Mouse (Mus musculus) limb, embryonic 10.5 days (tissue): Measurements from ENCODE around the gene Ccdc158. TPM values are rescaled to one million over a fixed set of nuclear protein-coding genes. Genes with fewer than 3 reads are reported as not detected.

Experiments
- DNase-seq: peaks from one replicate; pipeline ENCODE4 v3.0.0-alpha.2; 2017; ENCODE audit warnings: low spot score
- H3K27ac ChIP-seq: fragments of 300-500 bp; sonication (generic); 2 replicates; pipeline ENCODE4 v1.5.1; 2016; ENCODE audit warnings: mild to moderate bottlenecking
- H3K27me3 ChIP-seq: fragments of 300-500 bp; sonication (generic); 2 replicates; pipeline ENCODE4 v1.6.1; 2016; ENCODE audit warnings: low read depth, mild to moderate bottlenecking; ENCODE audit not compliant: poor library complexity, severe bottlenecking
- H3K36me3 ChIP-seq: fragments of 300-500 bp; sonication (generic); 2 replicates; pipeline ENCODE4 v1.6.1; 2016; ENCODE audit warnings: mild to moderate bottlenecking, moderate library complexity
- H3K4me1 ChIP-seq: fragments of 300-500 bp; sonication (generic); 2 replicates; pipeline ENCODE4 v1.6.1; 2016
- H3K4me3 ChIP-seq: fragments of 300-500 bp; sonication (generic); 2 replicates; pipeline ENCODE4 v1.5.1; 2016; ENCODE audit warnings: mild to moderate bottlenecking, moderate library complexity
- H3K9me3 ChIP-seq: fragments of 300-500 bp; sonication (generic); replicated peaks from 2 replicates; pipeline ENCODE4 v1.6.1; 2016; ENCODE audit warnings: mild to moderate bottlenecking
- WGBS: fragments of 180-500 bp; shearing (Covaris S2); methylation state at CpG from one replicate; pipeline ENCODE4 v1.1.7; 2016; 5-methylcytosine and 5-hydroxymethylcytosine counted together
- polyA plus RNA-seq: library from polyadenylated mRNA; unstranded; fragments of >200 nt; fragmentation: Nextera tagmentation; extraction: Ambion mirVana; gene quantifications from 2 replicates; pipeline ENCODE4 v1.2.1, GENCODE M21; 2016

Ccdc158 gene
- polyA plus RNA-seq, 1 experiment from 2014 or later, result 0.45 TPM

DNA sequence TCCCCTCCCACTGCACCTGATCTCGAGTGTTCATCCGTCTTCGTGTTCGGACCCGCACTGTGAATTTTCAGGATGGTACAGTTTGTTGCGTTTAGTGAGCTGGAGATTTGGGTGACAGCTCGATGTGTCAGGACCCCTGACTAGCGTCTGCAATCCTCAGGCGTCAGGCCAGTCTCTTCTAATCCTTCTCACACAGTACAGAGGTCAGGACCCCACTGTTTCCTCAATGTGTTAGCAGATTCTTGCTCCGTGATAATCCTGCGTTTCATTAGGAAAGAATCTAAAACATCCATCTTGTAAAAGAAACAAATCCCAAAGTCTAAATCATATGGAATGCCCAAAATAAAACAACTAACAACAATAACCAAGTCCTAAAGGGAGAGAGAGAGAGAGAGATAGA lies 26.7 kb upstream of the Ccdc158 start:
- H3K36me3 ChIP-seq, result no peaks in the 10 kb centered on the region
- H3K9me3 ChIP-seq, result no peaks in the 10 kb centered on the region
- no peaks in the 10 kb centered on the region for H3K27me3 ChIP-seq
- WGBS, result 66% methylated on average over 11 of the region's 11 CpGs
- H3K27ac ChIP-seq, result no peak overlapping the region
- DNase-seq, result no peak
- H3K4me1 ChIP-seq, result peaks cover 14% of the 10 kb centered on the region
- H3K4me3 ChIP-seq, result no peak overlapping the region

DNA sequence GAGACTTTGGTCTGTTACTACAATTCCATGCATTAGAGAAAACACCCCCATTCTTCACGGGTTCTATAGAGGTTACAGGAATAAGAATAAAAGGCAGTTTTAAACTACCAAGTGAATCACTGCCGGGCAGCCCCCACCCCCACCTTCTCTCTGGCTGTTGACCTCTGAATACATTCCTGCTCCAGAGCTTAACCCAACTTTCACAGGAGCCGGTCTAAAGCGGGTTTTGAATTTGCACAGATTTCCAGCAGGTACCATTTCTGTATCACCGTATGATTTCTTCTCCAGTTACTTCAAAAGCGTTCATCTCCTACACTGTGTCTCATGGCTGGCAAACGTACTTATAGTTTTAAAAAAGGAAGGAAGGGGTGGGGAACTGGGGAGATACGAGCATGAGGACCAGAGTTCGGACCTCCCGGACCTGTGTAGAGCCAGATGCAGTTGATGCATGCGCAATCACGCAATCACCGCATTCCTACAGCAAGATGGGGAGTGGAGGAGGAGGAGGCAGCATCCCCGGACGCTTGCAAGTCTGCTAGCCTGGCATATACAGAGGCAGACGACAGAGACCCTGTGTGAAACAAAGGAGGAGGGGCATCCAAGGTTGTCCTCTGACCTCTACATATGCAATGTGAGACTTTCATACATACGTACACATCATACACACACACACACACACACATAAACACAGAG lies 23.9 kb upstream of the Ccdc158 start:
- Histone ChIP-seq H3K4me1 (peaks cover 14% of the 10 kb centered on the region), H3K9me3 (no peaks in the 10 kb centered on the region), H3K27me3 (no peaks in the 10 kb centered on the region), H3K4me3 (peak overlapping the region; percentile 38), H3K36me3 (no peaks in the 10 kb centered on the region), H3K27ac (peak overlapping the region; percentile 61)
- peak; percentile 40 for DNase-seq
- 33% methylated on average over 17 of the region's 17 CpGs for WGBS

DNA sequence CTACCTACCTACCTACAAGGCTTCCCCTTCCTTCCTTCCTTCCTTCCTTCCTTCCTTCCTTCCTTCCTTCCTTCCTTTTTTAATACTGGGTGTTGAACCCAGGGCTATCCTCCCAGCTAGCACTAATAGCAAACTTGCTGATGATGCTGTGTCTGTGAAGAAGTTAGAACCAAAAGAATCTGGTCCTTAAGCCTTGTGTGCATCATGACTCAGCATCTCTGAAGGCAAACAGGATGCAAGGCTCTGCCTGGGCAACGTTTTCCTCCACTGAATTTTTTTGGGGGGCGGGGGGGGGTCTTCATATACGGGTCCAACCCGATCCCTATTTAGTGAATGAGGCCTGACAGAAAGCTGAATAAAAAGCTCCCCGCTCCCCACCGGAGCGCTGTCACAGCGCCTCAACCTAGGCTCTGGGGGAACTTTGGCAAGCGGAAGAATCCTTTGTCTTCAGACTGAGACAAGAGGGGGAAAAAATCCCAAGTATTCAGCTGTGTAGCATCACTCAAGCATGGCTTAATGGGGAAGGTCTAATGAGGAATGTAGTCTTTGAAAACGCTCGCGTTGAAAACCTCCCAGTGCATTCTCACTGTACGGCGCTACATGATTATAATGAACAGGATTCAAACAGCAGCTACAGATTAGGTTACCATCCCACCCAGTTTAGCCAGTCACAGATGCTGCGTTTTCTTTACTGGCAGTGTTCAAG lies 23.2 kb upstream of the Ccdc158 start:
- no peaks in the 10 kb centered on the region for H3K9me3 ChIP-seq
- H3K4me3 ChIP-seq, result peak overlapping the region; percentile 38
- peak overlapping the region; percentile 61 for H3K27ac ChIP-seq
- H3K4me1 ChIP-seq, result peaks cover 14% of the 10 kb centered on the region
- no peak for DNase-seq
- H3K27me3 ChIP-seq, result no peaks in the 10 kb centered on the region
- H3K36me3 ChIP-seq, result no peaks in the 10 kb centered on the region
- 10% methylated on average over 15 of the region's 15 CpGs for WGBS

DNA sequence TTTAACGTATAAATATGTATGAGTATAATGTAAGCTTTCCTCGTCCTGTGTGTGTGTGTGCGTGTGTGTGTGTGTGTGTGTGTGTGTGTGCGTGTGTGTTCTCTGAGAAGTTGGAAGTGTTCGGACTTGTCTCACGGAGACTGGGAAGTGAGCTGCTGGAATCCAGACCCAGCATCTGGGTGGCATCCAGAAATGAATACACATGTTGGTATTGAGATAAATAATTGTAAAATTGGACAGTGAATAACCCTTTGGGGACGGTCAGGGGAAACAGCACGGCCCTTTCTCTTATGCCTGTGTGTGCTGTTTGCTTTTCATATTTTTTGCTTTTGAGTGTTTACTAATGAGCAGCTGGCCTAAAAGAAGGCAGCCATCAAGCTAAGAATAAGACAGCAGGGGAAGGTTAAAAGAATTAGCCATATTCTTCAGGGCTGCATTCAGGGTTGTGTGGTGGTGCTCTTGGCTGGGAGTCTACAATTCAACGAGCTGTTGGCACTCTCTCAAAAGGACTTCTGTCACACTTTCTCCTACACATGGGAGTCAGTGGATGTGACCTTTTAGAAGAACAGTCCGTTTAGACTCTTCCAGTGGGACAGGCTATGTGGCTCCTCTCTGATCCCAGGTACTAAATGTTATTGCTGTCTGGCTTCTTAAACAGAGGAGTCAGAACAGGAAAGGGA lies 19.4 kb upstream of the Ccdc158 start:
- Histone ChIP-seq H3K4me1 (peaks cover 14% of the 10 kb centered on the region), H3K4me3 (no peak overlapping the region), H3K27ac (no peak overlapping the region), H3K9me3 (no peaks in the 10 kb centered on the region), H3K27me3 (no peaks in the 10 kb centered on the region), H3K36me3 (no peaks in the 10 kb centered on the region)
- no peak for DNase-seq
- 90% methylated on average over 10 of the region's 10 CpGs for WGBS

DNA sequence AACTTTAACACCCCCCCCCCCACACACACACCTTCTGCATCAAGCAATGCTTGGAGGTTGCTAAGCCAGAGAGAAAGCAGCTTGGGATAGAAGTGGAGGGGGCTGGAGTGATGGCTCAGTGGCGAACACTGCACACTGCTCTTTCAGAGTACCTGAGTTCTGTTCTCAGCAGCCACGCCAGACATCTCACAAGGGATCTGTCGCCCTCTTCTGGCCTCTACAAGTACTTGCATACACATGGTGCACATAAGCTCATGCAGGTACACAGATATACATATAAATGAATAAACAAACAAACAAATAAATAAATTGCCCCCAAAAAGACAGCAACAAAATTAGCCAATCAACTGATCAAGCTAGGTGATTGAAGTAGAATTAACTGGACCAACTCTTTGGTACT lies 18.7 kb upstream of the Ccdc158 start:
- H3K4me3 ChIP-seq, result no peak overlapping the region
- no peaks in the 10 kb centered on the region for H3K36me3 ChIP-seq
- no peak for DNase-seq
- H3K27me3 ChIP-seq, result no peaks in the 10 kb centered on the region
- peaks cover 8% of the 10 kb centered on the region for H3K4me1 ChIP-seq
- H3K9me3 ChIP-seq, result no peaks in the 10 kb centered on the region
- WGBS, result 90% methylated on average over 3 of the region's 3 CpGs
- no peak overlapping the region for H3K27ac ChIP-seq

DNA sequence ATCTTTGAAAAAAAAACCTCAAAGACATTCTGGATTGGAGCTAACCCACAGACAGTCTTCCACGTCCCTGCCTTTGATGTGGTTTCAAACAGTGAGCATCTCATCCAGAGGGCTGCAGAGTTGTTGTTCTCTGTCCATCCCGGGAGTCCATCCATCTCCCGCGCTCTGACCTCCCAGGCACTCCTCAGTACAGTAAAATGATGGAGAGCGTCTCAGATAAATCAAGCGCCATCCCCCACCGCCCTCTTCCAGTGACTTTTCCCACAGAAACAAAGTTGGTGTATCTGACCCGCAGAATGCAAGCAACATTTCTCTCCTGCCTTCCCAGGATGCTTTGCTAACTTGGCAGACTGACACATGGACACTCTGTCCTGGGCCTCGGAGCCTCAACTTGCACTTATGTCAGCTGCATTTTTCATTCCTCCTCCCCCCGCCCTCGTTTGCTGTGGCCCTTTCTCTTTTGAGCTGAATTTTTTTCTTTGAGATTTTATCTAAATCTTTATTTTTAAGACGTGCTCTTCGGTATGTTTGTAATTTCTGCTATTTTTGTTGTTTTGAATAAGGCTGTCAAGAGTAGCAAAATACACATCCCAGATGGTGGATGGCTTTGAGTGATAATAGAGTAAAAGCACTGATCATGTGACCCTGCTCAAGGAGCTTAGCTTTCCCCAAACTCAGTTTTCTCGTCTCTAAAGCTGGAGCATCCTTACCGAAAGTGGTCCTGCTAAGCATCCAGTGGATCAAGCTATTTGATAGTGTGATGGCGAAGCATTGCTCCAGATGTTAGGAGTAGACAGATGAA lies 17.3 kb upstream of the Ccdc158 start:
- Histone ChIP-seq H3K27me3 (no peaks in the 10 kb centered on the region), H3K9me3 (no peaks in the 10 kb centered on the region), H3K4me3 (no peak overlapping the region), H3K4me1 (no peaks in the 10 kb centered on the region), H3K36me3 (no peaks in the 10 kb centered on the region), H3K27ac (no peak overlapping the region)
- 62% methylated on average over 16 of the region's 16 CpGs for WGBS
- DNase-seq, result no peak

DNA sequence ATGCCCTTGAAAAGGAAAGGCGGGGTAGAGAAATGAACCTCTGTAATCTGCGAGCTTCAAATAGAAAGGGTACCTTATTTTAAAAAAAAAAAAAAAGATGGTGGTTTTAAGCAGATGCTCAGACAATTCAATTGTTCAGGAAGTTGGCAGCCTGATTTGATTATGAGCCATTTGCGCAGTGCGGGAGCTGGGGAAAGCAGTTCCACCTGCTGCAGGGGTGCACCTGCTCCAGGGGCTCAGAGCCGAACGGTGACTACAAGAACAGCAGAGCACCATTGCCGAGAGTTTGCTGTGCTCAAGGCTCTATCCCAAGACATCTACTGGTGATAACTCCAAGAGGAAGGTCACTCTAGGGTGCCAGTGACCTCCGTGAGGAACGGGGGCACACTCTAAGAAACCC lies 13.5 kb upstream of the Ccdc158 start:
- Histone ChIP-seq H3K4me1 (peaks cover under 1% of the 10 kb centered on the region; the same call in 1 of the 2 replicates), H3K4me3 (no peak overlapping the region), H3K27ac (no peak overlapping the region), H3K27me3 (0 out of 2 replicates have a peak, but pooled peaks cover 3% of the 10 kb centered on the region), H3K36me3 (no peaks in the 10 kb centered on the region), H3K9me3 (no peaks in the 10 kb centered on the region)
- no peak for DNase-seq
- 91% methylated on average over 9 of the region's 9 CpGs for WGBS

DNA sequence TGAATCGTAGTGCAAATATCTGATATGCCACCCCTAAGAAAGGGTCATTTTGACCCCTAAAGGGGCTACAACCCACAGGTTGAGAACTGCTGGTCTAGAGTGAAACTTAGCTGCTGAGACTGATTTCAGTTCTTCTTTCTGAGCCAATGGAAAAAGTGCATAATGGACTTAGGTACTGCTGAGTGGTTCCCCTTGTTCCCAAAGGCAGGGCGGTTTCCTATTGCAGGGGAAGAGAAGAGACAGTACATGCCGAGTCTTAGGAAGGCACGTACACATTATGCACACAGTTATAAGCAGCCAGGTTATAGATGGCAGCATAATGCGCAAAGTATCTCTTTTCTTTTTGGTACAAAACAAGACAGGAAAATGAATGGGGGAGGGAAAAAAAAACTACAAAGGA lies 13.1 kb upstream of the Ccdc158 start:
- DNase-seq, result no peak

DNA sequence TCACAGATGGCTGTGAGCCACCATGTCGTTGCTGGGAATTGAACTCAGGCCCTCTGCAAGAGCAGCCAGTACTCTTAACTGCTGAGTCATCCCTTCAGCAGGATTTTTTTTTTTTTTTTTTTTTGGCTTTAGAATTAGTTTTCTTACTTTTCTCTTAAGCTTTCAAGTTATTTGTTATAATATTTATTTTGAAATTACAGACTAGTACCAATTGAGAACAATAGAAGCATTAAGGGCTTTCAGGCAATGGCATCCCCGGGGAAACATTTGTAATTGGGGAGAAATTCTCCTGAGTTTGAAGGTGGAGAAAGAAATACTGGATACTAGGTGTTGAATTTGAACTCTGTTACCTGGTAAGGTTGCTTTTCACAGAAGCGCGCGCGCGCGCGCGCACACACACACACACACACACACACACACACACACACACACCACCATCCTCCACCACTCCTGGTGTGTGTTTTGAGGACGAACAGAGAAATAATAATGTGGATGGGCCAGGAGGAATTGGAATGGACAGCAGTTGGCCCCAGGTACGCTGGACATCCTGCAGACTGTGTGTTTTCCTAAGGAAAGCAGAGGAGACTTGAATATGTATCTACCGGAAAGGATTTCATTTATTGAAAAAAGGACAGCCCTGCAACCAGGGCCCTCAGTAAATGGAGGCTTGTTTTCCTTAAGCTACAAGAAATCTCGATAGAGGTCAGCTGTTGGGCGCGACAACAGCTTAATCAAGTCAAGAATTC lies 9.8 kb upstream of the Ccdc158 start:
- Histone ChIP-seq H3K9me3 (no peaks in the 10 kb centered on the region), H3K4me1 (peaks cover 18% of the 10 kb centered on the region), H3K36me3 (no peaks in the 10 kb centered on the region), H3K27ac (no peak overlapping the region), H3K4me3 (no peak overlapping the region), H3K27me3 (0 out of 2 replicates have a peak, but pooled peaks cover 7% of the 10 kb centered on the region)
- DNase-seq, result no peak
- WGBS, result 93% methylated on average over 16 of the region's 16 CpGs

More for the DNA sequence above, 13.1 kb upstream of the Ccdc158 start:
- H3K27ac ChIP-seq, result no peak overlapping the region
- H3K27me3 ChIP-seq, result 0 out of 2 replicates have a peak, but pooled peaks cover 3% of the 10 kb centered on the region
- no peak overlapping the region for H3K4me3 ChIP-seq
- 89% methylated on average over 5 of the region's 5 CpGs for WGBS
- peaks cover 4% of the 10 kb centered on the region; the same call in 1 of the 2 replicates for H3K4me1 ChIP-seq
- no peaks in the 10 kb centered on the region for H3K9me3 ChIP-seq
- H3K36me3 ChIP-seq, result no peaks in the 10 kb centered on the region

DNA sequence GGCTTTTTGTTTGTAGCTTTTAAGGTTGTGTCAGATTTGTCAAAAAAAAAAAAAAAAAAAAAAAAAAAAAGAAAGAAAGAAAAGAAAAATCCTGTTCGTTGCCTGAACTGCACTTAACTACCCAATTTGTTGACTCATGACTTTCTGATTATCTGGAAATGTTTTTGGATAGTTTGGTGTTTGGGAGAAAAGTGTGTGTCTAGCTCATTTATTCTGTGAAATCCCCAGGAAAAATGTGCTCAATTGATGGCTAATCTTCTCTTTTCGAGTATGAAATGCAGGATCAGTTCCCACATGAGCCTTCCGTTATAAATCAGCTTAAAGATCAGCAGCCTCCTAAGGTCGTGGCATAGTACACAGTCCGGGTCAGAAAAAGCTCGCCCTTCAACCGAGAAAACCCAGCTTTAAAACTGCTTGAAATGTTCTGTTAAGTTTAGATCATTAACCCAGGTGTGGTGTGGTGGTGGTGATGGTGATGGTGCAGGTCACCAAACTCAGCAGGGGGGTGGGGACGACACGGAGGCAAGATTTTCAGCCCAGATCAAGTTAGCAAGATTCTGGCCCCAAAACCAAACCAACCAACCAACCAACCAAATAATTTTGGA lies 8.9 kb upstream of the Ccdc158 start:
- Histone ChIP-seq H3K36me3 (no peaks in the 10 kb centered on the region), H3K4me3 (peak overlapping the region; percentile 62), H3K27me3 (0 out of 2 replicates have a peak, but pooled peaks cover 7% of the 10 kb centered on the region), H3K9me3 (no peaks in the 10 kb centered on the region), H3K27ac (no peak overlapping the region), H3K4me1 (peaks cover 18% of the 10 kb centered on the region)
- no peak for DNase-seq
- 20% methylated on average over 9 of the region's 9 CpGs for WGBS

DNA sequence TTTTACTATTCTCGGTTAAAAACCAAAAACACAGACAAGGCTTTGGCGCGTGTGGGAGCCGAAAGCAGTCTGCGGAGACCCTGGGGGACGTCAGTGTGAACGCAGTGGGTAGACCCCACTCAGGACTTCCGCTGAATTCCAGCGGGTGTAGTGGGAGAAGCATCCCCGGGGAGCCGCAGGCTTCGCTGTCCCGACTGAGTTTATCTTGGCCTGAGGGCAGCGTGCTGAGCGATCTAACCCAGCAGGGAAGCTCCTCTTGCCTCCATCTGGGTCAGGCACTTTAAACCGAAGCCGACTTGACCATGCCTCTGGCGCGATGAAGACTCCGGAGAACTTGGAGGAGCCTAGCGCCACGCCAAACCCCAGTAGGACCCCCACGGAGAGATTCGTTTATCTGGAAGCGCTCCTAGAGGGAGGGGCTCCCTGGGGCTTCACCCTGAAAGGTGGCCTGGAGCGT lies 8.3 kb upstream of the Ccdc158 start, which contains the start of gene Shroom3:
Gene Shroom3, plus strand, starts transcription at position 85 of the 457 bp plus-strand sequence.
- Histone ChIP-seq H3K4me1 (peaks cover 18% of the 10 kb centered on the region), H3K27ac (peak within 1 kb of the TSS; percentile 84), H3K4me3 (peak within 1 kb of the TSS; percentile 62), H3K36me3 (no peaks in the 10 kb centered on the region), H3K27me3 (0 out of 2 replicates have a peak, but pooled peaks cover 7% of the 10 kb centered on the region), H3K9me3 (no peaks in the 10 kb centered on the region)
- peak; percentile 65 for DNase-seq
- WGBS, result under 1% methylated on average over 26 of the region's 26 CpGs
